Mouse (Mus musculus) bone marrow macrophage, adult 2 months (primary cell): Measurements from ENCODE around the gene Nags.

Experiments used
- CTCF ChIP-seq: IDR thresholded peaks from 2 replicates; pipeline ENCODE4 v1.5.1; 2012; ENCODE audit warnings: low read depth, mild to moderate bottlenecking, low read length, moderate library complexity
- POLR2A ChIP-seq: IDR thresholded peaks from 2 replicates; pipeline ENCODE4 v1.6.1; 2012; ENCODE audit warnings: mild to moderate bottlenecking, low read depth, low read length, borderline replicate concordance

GRCm38 (mm10) chr11:102196018-102196797 is 50.9 kb downstream of the Nags start:
- TF ChIP-seq POLR2A (no peak), CTCF (no peak)
